Comparison of ENCODE assay signal across 8 mouse cellular contexts in genomic region chr9:58541895-58542338, GRCm38 (mm10). TPM values are rescaled to one million over a fixed set of nuclear protein-coding genes. Genes with fewer than 3 reads are reported as not detected.
DNase-seq lines count a peak whose midpoint lies in the region; ATAC-seq and TF ChIP-seq lines count a peak whose summit lies in the region.

No protein-coding gene starts in this region.

- H3K4me3 ChIP-seq in lung, adult 2 months (replicated peaks; ENCODE audit: extremely low read depth, low read depth, low read length) = no peak overlapping the region

- ATAC-seq in CD4-positive, CD25-positive, alpha-beta regulatory T cell, adult 4 months = peak; percentile 39

- 9% methylated on average over 6 of the region's 6 CpGs for WGBS in lung, adult 2 months

- DNase-seq in adrenal gland, postnatal 4 days (ENCODE audit: low spot score in 2 of 2) = peak; percentile 57 to 71
- DNase-seq in frontal cortex, postnatal 10 days (ENCODE audit: low spot score in 2 of 2) = peak; percentile 75 to 83
- DNase-seq in heart, postnatal 4 days = peak; percentile 91
- peak; percentile 68 to 73 for DNase-seq in layer of hippocampus, adult 8-10 months (ENCODE audit: low spot score in 2 of 2)
- peak; percentile 57 for DNase-seq in lung, adult 2 months
- DNase-seq in ovary, postnatal 10 days (ENCODE audit: low spot score) = peak; percentile 30
- peak; percentile 52 for DNase-seq in urinary bladder, adult 2 months (ENCODE audit: low spot score)

- H3K4me1 ChIP-seq in lung, adult 2 months (ENCODE audit: control insufficient read depth, insufficient read depth, low read length) = peaks cover 9% of the 10 kb centered on the region

- TF ChIP-seq CTCF in lung, adult 2 months (IDR thresholded peaks at IDR 0.05; ENCODE audit: insufficient read depth, low read length) = no peak

- no peak for TF ChIP-seq POLR2A in lung, adult 2 months (IDR thresholded peaks at IDR 0.05; ENCODE audit: borderline replicate concordance, extremely low read depth, low read depth, low read length)

RNA-seq across cellular contexts. Expression of gene Cd276, which starts 13.3 kb away (rescaled TPM):
- polyA plus RNA-seq in CD4-positive, CD25-positive, alpha-beta regulatory T cell, adult 4 months (2017; shearing (Covaris generic)) = not detected
- 10 to 100 TPM; 35.3 to 37.2 TPM for total RNA-seq in adrenal gland, postnatal 4 days (2021)
- total RNA-seq in heart, postnatal 4 days (2021) = 10 to 100 TPM; 35.9 to 39.8 TPM
- total RNA-seq in layer of hippocampus, adult 8-10 months (2022) = 1 to 10 TPM; 6.7 to 8.6 (median 7.7) TPM
- 6.8 and 8.8 TPM in 2 replicates for polyA plus RNA-seq in lung, adult 2 months (2012; rRNA removed)
- polyA plus RNA-seq in urinary bladder, adult 2 months (2012; rRNA removed) = 9.3 and 11.2 TPM in 2 replicates

RNA-seq across cellular contexts. Expression of gene Nptn, which starts 40.1 kb away (rescaled TPM):
- polyA plus RNA-seq in CD4-positive, CD25-positive, alpha-beta regulatory T cell, adult 4 months (2017; shearing (Covaris generic)) = 10 to 100 TPM; 70.3 to 72.6 TPM
- total RNA-seq in adrenal gland, postnatal 4 days (2021) = 100 to 1,000 TPM; 179 to 186 TPM
- 100 to 1,000 TPM; 194 to 206 TPM for total RNA-seq in heart, postnatal 4 days (2021)
- 100 to 1,000 TPM; 672 to 816 (median 749) TPM for total RNA-seq in layer of hippocampus, adult 8-10 months (2022)
- polyA plus RNA-seq in lung, adult 2 months (2012; rRNA removed) = 465 and 530 TPM in 2 replicates
- 708 and 807 TPM in 2 replicates for polyA plus RNA-seq in urinary bladder, adult 2 months (2012; rRNA removed)

RNA-seq across cellular contexts. Expression of gene Insyn1, which starts 53.5 kb away (rescaled TPM):
- not detected for polyA plus RNA-seq in CD4-positive, CD25-positive, alpha-beta regulatory T cell, adult 4 months (2017; shearing (Covaris generic))
- 10 to 100 TPM; 13.1 to 14.5 TPM for total RNA-seq in adrenal gland, postnatal 4 days (2021)
- total RNA-seq in heart, postnatal 4 days (2021) = 10 to 100 TPM; 10.9 to 12.6 TPM
- total RNA-seq in layer of hippocampus, adult 8-10 months (2022) = 100 to 1,000 TPM; 211 to 240 (median 223) TPM
- polyA plus RNA-seq in lung, adult 2 months (2012; rRNA removed) = 10.3 and 11.4 TPM in 2 replicates
- 4.1 and 4.8 TPM in 2 replicates for polyA plus RNA-seq in urinary bladder, adult 2 months (2012; rRNA removed)

Comparison
In these comparisons a context has a peak if more than half of its experiments do, and no peak if none do; other contexts are left out.
1. DNase-seq: peak in every context shown above with its lines; median percentile 91 in heart, postnatal 4 days; 79 in frontal cortex, postnatal 10 days; 70 in layer of hippocampus, adult 8-10 months; 64 in adrenal gland, postnatal 4 days; 57 in lung, adult 2 months; 52 in urinary bladder, adult 2 months; 30 in ovary, postnatal 10 days.
2. RNA of gene Insyn1, which starts 53.5 kb away (total RNA-seq): 211 to 240 TPM in layer of hippocampus, adult 8-10 months; 13.1 to 14.5 TPM in adrenal gland, postnatal 4 days and 10.9 to 12.6 TPM in heart, postnatal 4 days; every median in the first group is over 10 times any median in the second.